Mouse (Mus musculus) kidney, adult 18-20 months (tissue): Measurements from ENCODE around the gene Trex2.
"Not testable (repeated sequence)": the region's sequence is repeated elsewhere in the genome, so short reads cannot be mapped to it uniquely, and the experiment has no call there.

Experiments used
- DNase-seq: peaks from one replicate; pipeline ENCODE4 v3.0.0; 2021

Trex2 gene

DNA sequence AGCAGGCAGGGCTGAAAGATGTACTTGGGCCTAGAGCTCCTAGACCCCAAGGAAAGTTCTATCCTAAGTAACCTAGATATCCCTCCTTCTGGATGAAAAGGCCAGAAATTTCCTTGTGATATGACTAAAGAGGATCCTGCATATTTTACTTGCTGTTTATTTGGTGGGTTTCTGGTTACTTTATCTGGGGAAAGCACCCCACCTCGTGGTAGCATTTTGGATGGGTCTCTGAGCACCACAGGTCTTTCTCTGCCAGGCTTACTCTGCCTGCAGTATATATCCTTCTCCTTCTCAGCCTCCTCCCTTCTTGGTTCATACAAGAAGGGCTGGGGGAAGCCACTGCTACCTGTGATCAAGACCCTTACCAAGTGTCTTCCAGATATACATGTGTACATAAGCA is 22.4 kb downstream of the Trex2 start:
- no peak for DNase-seq

GRCm38 (mm10) chrX:73410880-73411517 is 24.1 kb downstream of the Trex2 start, which contains the start of gene Zfp92:
Gene Zfp92, plus strand, starts transcription at chrX:73411096.
- no peak for DNase-seq

- no peak for DNase-seq
These were observed 33.5 kb downstream of the Trex2 start for GRCm38 (mm10) chrX:73401616-73402015.

- DNase-seq = no peak
These were observed 34.2 kb downstream of the Trex2 start for GRCm38 (mm10) chrX:73400951-73401350.

GRCm38 (mm10) chrX:73398636-73399035 is 36.5 kb downstream of the Trex2 start, which contains the start of gene Gm18336:
Gene Gm18336, minus strand, starts transcription at chrX:73398736.
- not testable (repeated sequence) for DNase-seq

DNA sequence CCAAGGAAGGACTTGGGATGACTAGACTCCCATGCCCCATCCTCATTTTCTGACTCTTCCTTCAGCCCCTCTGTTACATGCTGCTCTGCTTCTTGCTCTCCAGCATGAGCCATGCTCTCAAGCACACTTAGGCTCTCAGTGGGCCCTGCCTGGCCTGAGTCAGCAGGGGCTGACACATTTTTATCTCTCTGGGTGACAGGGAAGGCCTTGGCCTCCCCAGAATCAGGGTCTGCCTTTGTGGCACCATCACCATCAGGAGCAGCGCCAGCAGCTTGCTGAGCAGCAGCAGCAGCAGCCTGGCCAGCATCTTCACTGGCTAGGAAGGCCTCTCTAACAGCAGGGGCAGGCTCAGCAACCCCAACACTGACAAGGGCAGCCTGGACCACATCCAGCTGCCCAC is 38.7 kb downstream of the Trex2 start:
- DNase-seq = no peak

DNA sequence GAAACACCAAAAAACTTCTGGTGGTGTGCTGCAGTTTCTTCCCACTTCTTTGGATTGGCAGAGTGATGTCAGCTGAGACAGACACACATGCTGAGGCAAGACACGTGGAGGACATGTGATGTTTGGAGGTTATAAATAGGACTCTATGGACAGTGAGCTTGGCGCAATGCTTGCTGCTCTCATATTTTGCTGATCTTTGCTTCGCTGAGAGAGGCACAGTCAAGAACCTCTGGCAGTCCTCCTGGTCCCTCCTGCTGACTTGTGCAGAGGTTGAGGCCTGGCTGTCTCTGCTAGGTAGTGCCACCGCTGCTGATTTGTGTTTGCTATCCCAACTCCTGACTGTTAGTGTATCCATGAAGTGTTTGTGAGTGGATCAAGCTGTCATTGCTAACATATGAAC is 43.7 kb downstream of the Trex2 start:
- no peak for DNase-seq

GRCm38 (mm10) chrX:73384924-73385323 is 50.2 kb downstream of the Trex2 start:
- no peak for DNase-seq

- DNase-seq = no peak
These were observed 50.7 kb downstream of the Trex2 start for GRCm38 (mm10) chrX:73384419-73384818.
